Mouse (Mus musculus) layer of hippocampus, postnatal 10 days (tissue): ENCODE measurements around the gene Homez. TPM values are rescaled to one million over a fixed set of nuclear protein-coding genes. Genes with fewer than 3 reads are reported as not detected.

Experiments used
- total RNA-seq, 2 experiments: library from RNA; stranded (reverse); gene quantifications; 2 replicates each; pipeline ENCODE4 v1.2.3; 2021

The Homez gene
- total RNA-seq, 2 experiments from 2014 or later: 16.6 to 16.8 TPM

Other genes starting within 250 kb of the Homez start
- under 1 TPM; 0.21 to 0.25 TPM for gene Psmb11, start 249.5 kb downstream of the Homez start, total RNA-seq
- not detected for gene Gm17606, start 230.0 kb downstream of the Homez start, total RNA-seq
- 10 to 100 TPM; 14.7 to 17.2 TPM for gene Cdh24, start 229.6 kb downstream of the Homez start, total RNA-seq
- gene 1700123O20Rik, start 184.7 kb downstream of the Homez start, total RNA-seq: 10 to 100 TPM; 25.5 to 28.1 TPM
- 100 to 1,000 TPM; 208 to 213 TPM for gene Acin1, start 184.0 kb downstream of the Homez start, total RNA-seq
- not detected for gene Gm29776, start 172.1 kb downstream of the Homez start, total RNA-seq
- gene Cebpe, start 158.8 kb downstream of the Homez start, total RNA-seq: not detected
- gene Slc7a8, start 89.0 kb downstream of the Homez start, total RNA-seq: 10 to 100 TPM; 63.7 to 66.3 TPM
- not detected for gene Rnf212b, start 56.8 kb downstream of the Homez start, total RNA-seq
- 10 to 100 TPM; 36.7 to 40.0 TPM for gene Ppp1r3e, start 6.6 kb upstream of the Homez start, total RNA-seq
- 10 to 100 TPM; 68.8 to 72.1 TPM for gene Bcl2l2, start 12.4 kb upstream of the Homez start, total RNA-seq
- 1 to 10 TPM in 1 of 2 experiments, not detected in 1; 9.9 TPM for gene Gm20521, start 12.5 kb upstream of the Homez start, total RNA-seq
- 100 to 1,000 TPM; 266 to 288 TPM for gene Pabpn1, start 21.5 kb upstream of the Homez start, total RNA-seq
- gene Slc22a17, start 42.2 kb upstream of the Homez start, total RNA-seq: 100 to 1,000 TPM; 606 to 608 TPM
- gene Efs, start 55.2 kb upstream of the Homez start, total RNA-seq: 10 to 100 TPM; 16.8 to 17.9 TPM
- gene Il25, start 61.7 kb upstream of the Homez start, total RNA-seq: not detected
- gene Cmtm5, start 65.3 kb upstream of the Homez start, total RNA-seq: 10 to 100 TPM; 33.5 to 37.0 TPM
- 1 to 10 TPM; 3.1 to 4.9 TPM for gene Myh6, start 96.0 kb upstream of the Homez start, total RNA-seq
- gene Gm17428, start 106.0 kb upstream of the Homez start, total RNA-seq: not detected
- gene Myh7, start 123.7 kb upstream of the Homez start, total RNA-seq: 1 to 10 TPM; 4.4 to 7.4 TPM
- gene Ngdn, start 144.5 kb upstream of the Homez start, total RNA-seq: 10 to 100 TPM; 30.0 to 39.1 TPM
- gene Zfhx2, start 221.4 kb upstream of the Homez start, total RNA-seq: 10 to 100 TPM; 34.0 to 39.3 TPM
- gene Thtpa, start 223.8 kb upstream of the Homez start, total RNA-seq: 10 to 100 TPM; 26.5 to 31.1 TPM
- 10 to 100 TPM; 19.2 to 20.6 TPM for gene Ap1g2, start 235.6 kb upstream of the Homez start, total RNA-seq
- 100 to 1,000 TPM; 410 to 431 TPM for gene Jph4, start 246.0 kb upstream of the Homez start, total RNA-seq